Mouse (Mus musculus) spleen, adult 2 months (tissue): ENCODE data around the gene Slc41a1. TPM values are rescaled to one million over a fixed set of nuclear protein-coding genes. Genes with fewer than 3 reads are reported as not detected.
"Not testable (repeated sequence)": the region's sequence is repeated elsewhere in the genome, so short reads cannot be mapped to it uniquely, and the experiment has no call there.

Source experiments
- DNase-seq, 2 experiments: peaks; one replicate each; pipeline versions ENCODE4 v3.0.0 to v3.0.0-alpha.2; 2012 to 2021; ENCODE audit warnings: low spot score in 2 of 2, low read depth in 1 of 2
- H3K27ac ChIP-seq: fragments of 200-500 bp; 2 replicates; pipeline ENCODE4 v1.5.1; 2012; ENCODE audit warnings: low read length, inconsistent platforms; ENCODE audit not compliant: insufficient read depth
- H3K27me3 ChIP-seq: fragments of 200-500 bp; 2 replicates; pipeline ENCODE4 v1.6.1; 2012; ENCODE audit warnings: mild to moderate bottlenecking, moderate library complexity, low read length, inconsistent platforms; ENCODE audit not compliant: control insufficient read depth, insufficient read depth
- H3K36me3 ChIP-seq: fragments of 200-500 bp; 2 replicates; pipeline ENCODE4 v1.6.1; 2012; ENCODE audit warnings: mild to moderate bottlenecking, low read length, inconsistent platforms; ENCODE audit not compliant: control insufficient read depth, insufficient read depth
- H3K4me1 ChIP-seq: fragments of 200-500 bp; 2 replicates; pipeline ENCODE4 v1.6.1; 2011; ENCODE audit warnings: inconsistent platforms; ENCODE audit not compliant: control insufficient read depth, insufficient read depth, insufficient read length
- H3K4me3 ChIP-seq: fragments of 200-500 bp; 2 replicates; pipeline ENCODE4 v1.5.1; 2011; ENCODE audit warnings: mild to moderate bottlenecking, inconsistent platforms; ENCODE audit not compliant: insufficient read depth, insufficient read length; ENCODE audit errors: extremely low read depth
- CTCF ChIP-seq: fragments of 200-500 bp; IDR thresholded peaks from 2 replicates; pipeline ENCODE4 v1.5.1; 2011; ENCODE audit warnings: mild to moderate bottlenecking, inconsistent platforms; ENCODE audit not compliant: insufficient read depth, insufficient read length, insufficient replicate concordance; ENCODE audit errors: extremely low read depth
- POLR2A ChIP-seq: fragments of 200-500 bp; IDR thresholded peaks from 2 replicates; pipeline ENCODE4 v1.6.1; 2011; ENCODE audit warnings: low read depth, low read length, inconsistent platforms
- WGBS: fragments of 180-500 bp; shearing (Covaris S2); methylation state at CpG from one replicate; pipeline ENCODE4 v1.1.7; 2018; 5-methylcytosine and 5-hydroxymethylcytosine counted together
- polyA plus RNA-seq: library from polyadenylated mRNA; depleted of rRNA; stranded (reverse); fragments of >200 nt; gene quantifications from 2 replicates; pipeline ENCODE4 v1.2.3, GENCODE M21; 2012

The Slc41a1 gene
- polyA plus RNA-seq, 1 experiment = 22.9 TPM

DNA sequence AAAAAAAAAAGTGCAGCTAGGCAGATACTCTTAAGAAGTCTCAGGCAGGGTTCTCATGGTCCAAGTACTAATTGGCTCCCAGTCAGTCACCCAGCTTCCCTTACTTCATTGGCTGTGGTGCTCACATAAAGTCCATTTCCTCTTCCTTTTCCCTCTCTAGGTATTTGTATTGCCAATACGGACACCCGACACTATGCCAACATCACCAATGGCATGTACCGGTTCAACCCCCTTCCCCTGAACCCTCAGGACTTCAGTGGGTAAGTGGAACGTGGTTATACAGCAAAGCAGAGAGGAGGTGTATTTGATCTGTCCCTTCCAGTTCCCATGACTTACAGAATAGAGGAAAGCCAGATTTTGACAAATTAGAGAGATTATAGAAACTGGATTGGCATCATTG lies 13.6 kb upstream of the Slc41a1 start:
- TF ChIP-seq POLR2A (no peak), CTCF (no peak)
- DNase-seq = no peak
- Histone ChIP-seq H3K4me1 (no peaks in the 10 kb centered on the region), H3K27ac (no peak overlapping the region), H3K4me3 (no peak overlapping the region), H3K27me3 (no peaks in the 10 kb centered on the region), H3K36me3 (no peaks in the 10 kb centered on the region)
- WGBS = 87% methylated on average over 4 of the region's 4 CpGs

DNA sequence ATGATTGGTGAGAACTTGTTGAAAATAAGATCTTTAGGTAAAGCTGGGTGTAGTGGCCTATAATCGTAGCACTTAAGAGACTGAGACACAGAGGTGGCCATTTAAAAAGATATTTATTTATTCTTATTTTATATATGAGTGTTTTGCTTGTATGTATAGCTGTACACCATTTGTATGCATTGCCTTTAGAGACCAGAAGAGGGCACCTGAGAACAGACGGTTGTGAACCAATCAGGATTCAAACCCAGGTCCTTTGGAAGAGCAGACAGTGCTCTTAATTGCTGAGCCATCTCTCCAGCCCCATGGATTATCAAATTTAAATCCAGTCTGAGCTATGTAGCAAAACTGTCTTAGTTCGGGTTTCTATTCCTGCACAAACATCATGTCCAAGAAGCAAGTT lies 13.1 kb upstream of the Slc41a1 start:
- H3K4me3 ChIP-seq = no peak overlapping the region
- H3K36me3 ChIP-seq = no peaks in the 10 kb centered on the region
- TF ChIP-seq POLR2A (no peak), CTCF (no peak)
- H3K27ac ChIP-seq = no peak overlapping the region
- no peaks in the 10 kb centered on the region for H3K4me1 ChIP-seq
- H3K27me3 ChIP-seq = no peaks in the 10 kb centered on the region
- no peak for DNase-seq
- 83% methylated on average over 3 of the region's 3 CpGs for WGBS

DNA sequence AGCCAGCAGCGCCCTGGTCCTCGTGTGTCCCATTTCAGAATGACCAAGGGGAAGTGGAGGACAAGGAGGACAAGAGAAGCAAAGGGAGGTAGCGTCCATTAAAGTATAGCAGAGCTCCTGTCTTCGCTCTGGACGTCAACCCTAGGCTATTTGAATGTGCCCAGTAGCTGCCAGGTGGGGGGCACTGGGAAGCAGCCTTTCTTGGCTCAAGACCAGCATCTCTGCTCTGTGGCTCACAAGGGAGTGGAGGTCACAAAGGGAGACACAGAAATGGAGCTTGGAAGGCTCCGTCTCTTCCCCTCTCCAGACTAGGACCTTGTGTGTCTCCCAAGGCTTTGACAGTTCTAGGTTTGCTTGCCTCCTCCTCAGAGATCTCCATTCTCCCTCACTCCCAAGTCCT lies 10.4 kb upstream of the Slc41a1 start:
- 86% methylated on average over 6 of the region's 6 CpGs for WGBS
- Histone ChIP-seq H3K36me3 (no peaks in the 10 kb centered on the region), H3K4me3 (no peak overlapping the region), H3K27ac (no peak overlapping the region), H3K4me1 (no peaks in the 10 kb centered on the region), H3K27me3 (no peaks in the 10 kb centered on the region)
- no peak for TF ChIP-seq POLR2A
- no peak for TF ChIP-seq CTCF
- no peak for DNase-seq

DNA sequence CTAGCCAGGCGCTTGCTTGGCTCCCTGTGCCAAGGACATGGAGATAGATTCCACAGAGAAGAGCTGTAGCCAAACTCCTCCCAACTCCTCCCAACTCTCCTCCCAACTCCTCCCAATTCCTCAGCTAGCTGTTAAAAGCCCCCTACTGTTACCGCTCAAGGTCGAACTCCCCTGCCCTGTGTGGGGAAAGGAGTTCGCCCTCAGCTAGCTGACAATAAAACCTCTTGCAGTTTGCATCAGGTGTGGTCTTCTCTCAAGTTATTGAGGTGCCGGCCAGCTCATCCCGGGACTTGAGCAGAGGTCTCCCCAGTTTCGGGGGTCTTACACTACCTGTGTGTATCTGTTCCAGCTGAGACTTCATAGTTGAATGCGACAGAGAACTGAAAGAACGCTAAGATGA lies 6.9 kb upstream of the Slc41a1 start:
- 84% methylated on average over 9 of the region's 9 CpGs for WGBS
- not testable (repeated sequence) for H3K27ac ChIP-seq, H3K36me3 ChIP-seq, H3K4me1 ChIP-seq, H3K27me3 ChIP-seq, DNase-seq, H3K4me3 ChIP-seq

DNA sequence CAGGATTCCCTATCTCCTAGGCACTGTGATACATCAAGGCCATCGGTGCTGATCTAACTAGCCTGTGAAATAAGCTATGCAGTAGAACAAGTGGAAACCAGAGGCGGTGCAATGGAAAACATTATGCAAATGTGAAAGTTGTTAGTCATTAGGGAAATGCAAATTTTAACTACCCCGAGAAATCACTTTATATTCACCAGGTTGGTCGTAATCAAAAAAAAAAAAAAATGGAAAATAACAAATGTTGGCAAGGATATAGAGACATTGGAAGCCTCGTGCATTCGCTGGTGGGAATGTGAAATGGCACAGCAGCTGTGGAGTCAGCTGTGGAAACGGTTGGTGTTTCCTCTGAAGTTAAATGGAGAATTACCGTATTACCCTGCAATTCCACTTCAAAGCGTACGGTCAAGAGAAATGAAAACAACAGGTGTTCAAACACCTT lies 6.4 kb upstream of the Slc41a1 start:
- WGBS = 71% methylated on average over 10 of the region's 10 CpGs
- TF ChIP-seq POLR2A (no peak), CTCF (no peak)

DNA sequence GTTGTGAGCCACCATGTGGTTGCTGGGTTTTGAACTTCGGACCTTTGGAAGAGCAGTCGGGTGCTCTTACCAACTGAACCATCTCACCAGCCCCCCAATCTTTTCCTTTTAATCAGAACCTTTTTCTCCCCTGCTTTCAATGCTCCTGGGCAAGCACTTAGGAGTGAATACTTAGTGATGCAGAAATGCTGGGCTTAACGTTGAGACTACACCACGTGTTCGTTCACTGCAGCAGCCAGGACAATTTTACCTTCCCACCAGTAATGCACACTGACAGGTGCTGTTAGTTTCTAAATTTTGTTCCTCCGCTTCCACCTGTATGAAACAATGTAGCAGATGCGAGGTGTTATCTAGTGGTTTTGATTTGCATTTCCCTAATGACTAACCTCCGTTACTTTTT lies 5.0 kb upstream of the Slc41a1 start:
- Histone ChIP-seq H3K4me1 (peaks cover 2% of the 10 kb centered on the region; the same call in 1 of the 2 replicates), H3K36me3 (no peaks in the 10 kb centered on the region), H3K27ac (no peak overlapping the region), H3K27me3 (no peaks in the 10 kb centered on the region), H3K4me3 (no peak overlapping the region)
- WGBS = 72% methylated on average over 8 of the region's 8 CpGs
- no peak for DNase-seq
- TF ChIP-seq CTCF = no peak
- no peak for TF ChIP-seq POLR2A

More for the DNA sequence above, 6.4 kb upstream of the Slc41a1 start:
- Histone ChIP-seq H3K27ac (no peak overlapping the region), H3K4me3 (no peak overlapping the region), H3K36me3 (no peaks in the 10 kb centered on the region), H3K4me1 (no peaks in the 10 kb centered on the region; the same call in 1 of the 2 replicates), H3K27me3 (no peaks in the 10 kb centered on the region)
- DNase-seq = no peak

DNA sequence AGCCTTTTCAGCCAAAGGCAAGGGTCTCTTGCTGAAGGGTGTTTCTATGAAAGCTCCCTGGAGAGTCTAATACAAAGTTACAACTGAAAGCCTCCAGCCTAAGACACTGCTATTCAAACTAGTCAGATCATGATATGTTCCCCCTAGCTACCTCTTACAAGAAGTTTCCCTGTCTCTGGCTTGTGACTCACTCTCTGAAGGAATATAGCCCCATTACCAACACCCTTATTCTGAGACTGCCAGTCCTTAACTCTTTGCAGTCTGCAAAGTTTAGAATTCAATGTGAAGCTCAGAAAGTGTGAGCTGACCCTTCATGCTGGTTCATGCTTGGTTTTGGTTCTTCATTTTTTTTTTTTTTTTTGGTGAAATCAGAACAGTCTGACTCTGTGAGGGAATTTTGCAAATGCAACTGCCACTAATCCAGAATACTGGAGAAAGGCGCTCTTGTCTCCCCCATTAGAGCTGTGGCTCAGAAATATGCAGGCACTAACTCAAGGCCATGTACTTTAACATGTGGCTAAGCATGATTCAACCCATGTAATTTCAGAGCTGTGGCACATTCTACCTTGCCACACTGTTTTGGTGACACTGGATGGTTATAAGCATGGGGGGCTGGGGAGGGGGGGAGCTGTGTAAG lies 4.3 kb upstream of the Slc41a1 start:
- H3K4me1 ChIP-seq = peaks cover 2% of the 10 kb centered on the region; the same call in 1 of the 2 replicates
- H3K27ac ChIP-seq = no peak overlapping the region
- no peaks in the 10 kb centered on the region for H3K27me3 ChIP-seq
- TF ChIP-seq POLR2A = no peak
- TF ChIP-seq CTCF = no peak
- no peak for DNase-seq
- no peaks in the 10 kb centered on the region for H3K36me3 ChIP-seq
- 85% methylated on average over 1 of the region's 1 CpGs for WGBS
- H3K4me3 ChIP-seq = no peak overlapping the region

DNA sequence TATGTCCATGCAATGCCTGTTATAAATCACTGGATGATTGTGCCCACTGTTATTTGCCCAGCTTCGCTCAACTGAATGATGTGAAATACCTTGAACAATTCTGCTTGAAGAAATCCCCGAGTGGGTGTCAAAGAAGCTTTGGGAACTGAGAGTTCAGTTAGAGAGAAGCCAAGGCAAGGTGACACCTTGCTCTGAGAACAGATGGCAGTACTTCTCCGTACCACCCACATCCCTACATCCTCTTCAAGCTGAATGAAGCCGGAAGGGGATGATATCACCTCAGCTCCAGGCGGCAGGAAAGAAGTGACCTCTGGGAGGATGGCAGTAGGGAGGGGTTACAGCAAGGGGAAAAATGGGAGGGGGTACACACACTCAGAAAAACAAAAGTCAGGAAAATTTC lies 3.7 kb upstream of the Slc41a1 start:
- 49% methylated on average over 5 of the region's 5 CpGs for WGBS
- Histone ChIP-seq H3K36me3 (no peaks in the 10 kb centered on the region), H3K4me1 (peaks cover 2% of the 10 kb centered on the region; the same call in 1 of the 2 replicates), H3K27me3 (no peaks in the 10 kb centered on the region), H3K4me3 (no peak overlapping the region), H3K27ac (no peak overlapping the region)
- no peak for TF ChIP-seq POLR2A
- TF ChIP-seq CTCF = no peak
- DNase-seq = no peak
